Mouse (Mus musculus): ENCODE results near the gene Riok2.

Gene Riok2

GRCm38 (mm10) chr17:17408137-17408536 is 34.0 kb downstream of the Riok2 start:
- DNase-seq (ENCODE audit: low read depth, low spot score): no peak

- no peak for DNase-seq (ENCODE audit: low read depth, low spot score)
Observed at GRCm38 (mm10) chr17:17408720-17409478, 34.8 kb downstream of the Riok2 start.

- DNase-seq (ENCODE audit: low read depth, low spot score): no peak
Observed at GRCm38 (mm10) chr17:17409601-17410000, 35.5 kb downstream of the Riok2 start.

GRCm38 (mm10) chr17:17411443-17411842 is 37.3 kb downstream of the Riok2 start:
- DNase-seq (ENCODE audit: low read depth, low spot score): no peak

GRCm38 (mm10) chr17:17412176-17412575 is 38.1 kb downstream of the Riok2 start:
- DNase-seq (ENCODE audit: low read depth, low spot score): no peak

- no peak for DNase-seq (ENCODE audit: low read depth, low spot score)
Observed at GRCm38 (mm10) chr17:17414206-17414605, 40.1 kb downstream of the Riok2 start.

- no peak for DNase-seq (ENCODE audit: low read depth, low spot score)
Observed at GRCm38 (mm10) chr17:17424609-17425307, 50.6 kb downstream of the Riok2 start.

- DNase-seq (ENCODE audit: low read depth, low spot score): no peak
Observed at GRCm38 (mm10) chr17:17425308-17425813, 51.3 kb downstream of the Riok2 start.

- no peak for DNase-seq (ENCODE audit: low read depth, low spot score)
Observed at GRCm38 (mm10) chr17:17425906-17426305, 51.8 kb downstream of the Riok2 start.

- no peak for DNase-seq (ENCODE audit: low read depth, low spot score)
Observed at GRCm38 (mm10) chr17:17428888-17429287, 54.8 kb downstream of the Riok2 start.

GRCm38 (mm10) chr17:17433679-17434078 is 59.6 kb downstream of the Riok2 start:
- DNase-seq (ENCODE audit: low read depth, low spot score): no peak

- DNase-seq (ENCODE audit: low read depth, low spot score): no peak
Observed at GRCm38 (mm10) chr17:17438576-17439191, 64.6 kb downstream of the Riok2 start.

GRCm38 (mm10) chr17:17441876-17442498 is 67.9 kb downstream of the Riok2 start:
- no peak for DNase-seq (ENCODE audit: low read depth, low spot score)

- DNase-seq (ENCODE audit: low read depth, low spot score): no peak
Observed at GRCm38 (mm10) chr17:17444297-17444886, 70.3 kb downstream of the Riok2 start.
